Mouse (Mus musculus) testis, adult 2 months (tissue): ENCODE results near the gene Cntf.

Source experiments
- CTCF ChIP-seq: fragments of 200-500 bp; IDR thresholded peaks from 2 replicates; pipeline ENCODE4 v1.5.1; 2012; ENCODE audit warnings: low read depth, mild to moderate bottlenecking, inconsistent platforms, low read length, moderate library complexity; ENCODE audit not compliant: control insufficient read depth, insufficient read depth, insufficient replicate concordance
- POLR2A ChIP-seq: fragments of 200-500 bp; IDR thresholded peaks from 2 replicates; pipeline ENCODE4 v1.6.1; 2012; ENCODE audit warnings: low read depth, mild to moderate bottlenecking, inconsistent platforms, low read length, moderate library complexity; ENCODE audit not compliant: control insufficient read depth

- TF ChIP-seq CTCF (no peak), POLR2A (no peak)
Measured at GRCm38 (mm10) chr19:12756286-12756685, 9.1 kb downstream of the Cntf start.
